Mouse (Mus musculus) intestine, embryonic 14.5 days (tissue): ENCODE data around the gene Osbpl3. TPM values are rescaled to one million over a fixed set of nuclear protein-coding genes. Genes with fewer than 3 reads are reported as not detected.

ENCODE experiments used
- ATAC-seq: fragments of 200-750 bp; cut with Nextera tagmentation; replicated peaks from 2 replicates; pipeline ENCODE4 v1.8.0; 2017; ENCODE audit warnings: low read depth, moderate number of reproducible peaks, moderate TSS enrichment, moderate library complexity; ENCODE audit not compliant: low FRiP score, low TSS enrichment
- DNase-seq: peaks from one replicate; pipeline ENCODE4 v3.0.0-alpha.2; 2018; ENCODE audit warnings: low spot score
- H3K27ac ChIP-seq: fragments of 300-500 bp; sonication (generic); 2 replicates; pipeline ENCODE4 v1.5.1; 2014; ENCODE audit warnings: low read depth, mild to moderate bottlenecking, control low read depth
- H3K27me3 ChIP-seq: fragments of 300-500 bp; sonication (generic); replicated peaks from 2 replicates; pipeline ENCODE4 v1.6.1; 2014; ENCODE audit warnings: low read length, control low read depth; ENCODE audit not compliant: control insufficient read depth, insufficient read depth
- H3K36me3 ChIP-seq: fragments of 300-500 bp; sonication (generic); 2 replicates; pipeline ENCODE4 v1.6.1; 2014; ENCODE audit warnings: low read length, control low read depth; ENCODE audit not compliant: control insufficient read depth, insufficient read depth
- H3K4me1 ChIP-seq: fragments of 300-500 bp; sonication (generic); replicated peaks from 2 replicates; pipeline ENCODE4 v1.6.1; 2014; ENCODE audit warnings: low read length, control low read depth, mixed read lengths; ENCODE audit not compliant: control insufficient read depth, insufficient read depth
- H3K4me2 ChIP-seq: fragments of 300-500 bp; sonication (generic); 2 replicates; pipeline ENCODE4 v1.6.1; 2014; ENCODE audit warnings: low read length
- H3K4me3 ChIP-seq: fragments of 300-500 bp; sonication (generic); 2 replicates; pipeline ENCODE4 v1.5.1; 2014; ENCODE audit warnings: low read depth, low read length, control low read depth, mixed read lengths
- H3K9ac ChIP-seq: fragments of 300-500 bp; sonication (generic); 2 replicates; pipeline ENCODE4 v1.6.1; 2014; ENCODE audit warnings: mild to moderate bottlenecking, low read length
- H3K9me3 ChIP-seq: fragments of 300-500 bp; sonication (generic); 2 replicates; pipeline ENCODE4 v1.6.1; 2016; ENCODE audit warnings: low read length, control low read depth; ENCODE audit not compliant: control insufficient read depth
- WGBS: fragments of 180-500 bp; shearing (Covaris S2); extraction: QIAGEN DNeasy Blood & Tissue Kit; methylation state at CpG from one replicate; pipeline ENCODE4 v1.1.7; 2014; 5-methylcytosine and 5-hydroxymethylcytosine counted together
- polyA plus RNA-seq: library from polyadenylated mRNA; unstranded; fragments of >200 nt; fragmentation: Nextera tagmentation; extraction: Ambion mirVana; gene quantifications from 2 replicates; pipeline ENCODE4 v1.2.1, GENCODE M21; 2014

The Osbpl3 gene
- polyA plus RNA-seq, 1 experiment from 2014 or later = 10.1 TPM

- WGBS = 52% methylated on average over 16 of the region's 16 CpGs
- Histone ChIP-seq H3K9me3 (no peaks in the 10 kb centered on the region), H3K4me1 (peaks cover 11% of the 10 kb centered on the region), H3K4me2 (no peak overlapping the region), H3K27ac (no peak overlapping the region), H3K36me3 (no peaks in the 10 kb centered on the region), H3K4me3 (no peak overlapping the region), H3K9ac (no peak overlapping the region), H3K27me3 (no peaks in the 10 kb centered on the region)
- DNase-seq = peak; percentile 63
- ATAC-seq = peak; percentile 72; the same call in 1 of the 2 replicates
These were observed 97.8 kb downstream of the Osbpl3 start for GRCm38 (mm10) chr6:50358104-50358679.

GRCm38 (mm10) chr6:50354688-50355660, 101.0 kb downstream of the Osbpl3 start:
- H3K4me3 ChIP-seq = no peak overlapping the region
- no peak overlapping the region for H3K4me2 ChIP-seq
- no peaks in the 10 kb centered on the region for H3K36me3 ChIP-seq
- H3K27me3 ChIP-seq = no peaks in the 10 kb centered on the region
- ATAC-seq (no peak), DNase-seq (peak; percentile 63)
- whole genome bisulfite sequencing = 41% methylated on average over 20 of the region's 20 CpGs
- H3K9ac ChIP-seq = no peak overlapping the region
- no peaks in the 10 kb centered on the region for H3K9me3 ChIP-seq
- peaks cover 8% of the 10 kb centered on the region for H3K4me1 ChIP-seq
- peak overlapping the region; percentile 57; the same call in 1 of the 2 replicates for H3K27ac ChIP-seq

- Histone ChIP-seq H3K27me3 (no peaks in the 10 kb centered on the region), H3K36me3 (no peaks in the 10 kb centered on the region), H3K4me2 (no peak overlapping the region), H3K9me3 (no peaks in the 10 kb centered on the region), H3K9ac (no peak overlapping the region), H3K4me1 (peaks cover 8% of the 10 kb centered on the region), H3K4me3 (no peak overlapping the region), H3K27ac (no peak overlapping the region)
- ATAC-seq (no peak), DNase-seq (no peak)
- WGBS = 60% methylated on average over 6 of the region's 6 CpGs
These were observed 103.2 kb downstream of the Osbpl3 start for GRCm38 (mm10) chr6:50352812-50353211.

GRCm38 (mm10) chr6:50350911-50351310, 105.1 kb downstream of the Osbpl3 start:
- WGBS = 91% methylated on average over 3 of the region's 3 CpGs
- H3K4me2 ChIP-seq = no peak overlapping the region
- no peaks in the 10 kb centered on the region for H3K9me3 ChIP-seq
- ATAC-seq = no peak
- no peak overlapping the region for H3K27ac ChIP-seq
- no peaks in the 10 kb centered on the region; the same call in 1 of the 2 replicates for H3K36me3 ChIP-seq
- no peak overlapping the region for H3K4me3 ChIP-seq
- no peak overlapping the region for H3K9ac ChIP-seq
- peaks cover 8% of the 10 kb centered on the region for H3K4me1 ChIP-seq
- no peaks in the 10 kb centered on the region for H3K27me3 ChIP-seq
- no peak for DNase-seq

- DNase-seq (no peak), ATAC-seq (no peak)
- WGBS = 83% methylated on average over 1 of the region's 1 CpGs
- no peak overlapping the region for H3K4me3 ChIP-seq
- no peak overlapping the region for H3K9ac ChIP-seq
- no peak overlapping the region for H3K4me2 ChIP-seq
- H3K27me3 ChIP-seq = no peaks in the 10 kb centered on the region
- H3K27ac ChIP-seq = no peak overlapping the region
- no peaks in the 10 kb centered on the region; the same call in 1 of the 2 replicates for H3K36me3 ChIP-seq
- no peaks in the 10 kb centered on the region for H3K9me3 ChIP-seq
- H3K4me1 ChIP-seq = no peaks in the 10 kb centered on the region
These were observed 107.4 kb downstream of the Osbpl3 start for GRCm38 (mm10) chr6:50348619-50349018.

- Histone ChIP-seq H3K36me3 (no peaks in the 10 kb centered on the region; the same call in 1 of the 2 replicates), H3K9ac (no peak overlapping the region), H3K4me3 (no peak overlapping the region), H3K4me1 (no peaks in the 10 kb centered on the region), H3K9me3 (no peaks in the 10 kb centered on the region), H3K4me2 (no peak overlapping the region), H3K27me3 (no peaks in the 10 kb centered on the region), H3K27ac (no peak overlapping the region)
- DNase-seq (no peak), ATAC-seq (no peak)
- 88% methylated on average over 7 of the region's 7 CpGs for WGBS
These were observed 109.8 kb downstream of the Osbpl3 start for GRCm38 (mm10) chr6:50346204-50346603.

GRCm38 (mm10) chr6:50340226-50340906, 115.6 kb downstream of the Osbpl3 start:
- H3K36me3 ChIP-seq = no peaks in the 10 kb centered on the region
- no peaks in the 10 kb centered on the region for H3K9me3 ChIP-seq
- H3K4me1 ChIP-seq = no peaks in the 10 kb centered on the region
- no peak overlapping the region for H3K4me3 ChIP-seq
- ATAC-seq (no peak), DNase-seq (no peak)
- no peak overlapping the region for H3K9ac ChIP-seq
- no peaks in the 10 kb centered on the region for H3K27me3 ChIP-seq
- H3K4me2 ChIP-seq = no peak overlapping the region
- no peak overlapping the region for H3K27ac ChIP-seq
- 78% methylated on average over 5 of the region's 5 CpGs for WGBS

GRCm38 (mm10) chr6:50337431-50337830, 118.6 kb downstream of the Osbpl3 start:
- 75% methylated on average over 6 of the region's 6 CpGs for WGBS
- ATAC-seq (no peak), DNase-seq (peak; percentile 58)
- H3K9me3 ChIP-seq = no peaks in the 10 kb centered on the region
- no peak overlapping the region for H3K9ac ChIP-seq
- no peak overlapping the region for H3K4me3 ChIP-seq
- no peaks in the 10 kb centered on the region for H3K36me3 ChIP-seq
- H3K27ac ChIP-seq = no peak overlapping the region
- H3K4me2 ChIP-seq = no peak overlapping the region
- no peaks in the 10 kb centered on the region for H3K4me1 ChIP-seq
- no peaks in the 10 kb centered on the region for H3K27me3 ChIP-seq
